Mouse (Mus musculus): ENCODE results near the gene Casp9. TPM values are rescaled to one million over a fixed set of nuclear protein-coding genes. Genes with fewer than 3 reads are reported as not detected.

Gene Casp9
- total RNA-seq, 1 experiment from 2014 or later: 23.4 TPM

- peak; percentile 48 for ATAC-seq (replicated peaks; ENCODE audit: insufficient number of reproducible peaks, low FRiP score, low TSS enrichment, poor library complexity, severe bottlenecking)
Observed at GRCm38 (mm10) chr4:141857422-141857930, 64.1 kb downstream of the Casp9 start.

GRCm38 (mm10) chr4:141858501-141858900 lies 65.1 kb downstream of the Casp9 start:
- ATAC-seq (replicated peaks; ENCODE audit: insufficient number of reproducible peaks, low FRiP score, low TSS enrichment, poor library complexity, severe bottlenecking): no peak

GRCm38 (mm10) chr4:141859351-141859750 lies 65.9 kb downstream of the Casp9 start:
- ATAC-seq (replicated peaks; ENCODE audit: insufficient number of reproducible peaks, low FRiP score, low TSS enrichment, poor library complexity, severe bottlenecking): no peak

- ATAC-seq (replicated peaks; ENCODE audit: insufficient number of reproducible peaks, low FRiP score, low TSS enrichment, poor library complexity, severe bottlenecking): peak; percentile 40
Observed at GRCm38 (mm10) chr4:141860246-141860841, 66.9 kb downstream of the Casp9 start.

GRCm38 (mm10) chr4:141861591-141862295 lies 68.3 kb downstream of the Casp9 start:
- 0 out of 2 replicates have a peak, but pooled peaks have one; percentile 23 for ATAC-seq (replicated peaks; ENCODE audit: insufficient number of reproducible peaks, low FRiP score, low TSS enrichment, poor library complexity, severe bottlenecking)

- no peak for ATAC-seq (replicated peaks; ENCODE audit: insufficient number of reproducible peaks, low FRiP score, low TSS enrichment, poor library complexity, severe bottlenecking)
Observed at GRCm38 (mm10) chr4:141862867-141863266, 69.5 kb downstream of the Casp9 start.

GRCm38 (mm10) chr4:141863726-141864280 lies 70.4 kb downstream of the Casp9 start:
- ATAC-seq (replicated peaks; ENCODE audit: insufficient number of reproducible peaks, low FRiP score, low TSS enrichment, poor library complexity, severe bottlenecking): no peak

GRCm38 (mm10) chr4:141864506-141864905 lies 71.1 kb downstream of the Casp9 start:
- ATAC-seq (replicated peaks; ENCODE audit: insufficient number of reproducible peaks, low FRiP score, low TSS enrichment, poor library complexity, severe bottlenecking): no peak

- no peak for ATAC-seq (replicated peaks; ENCODE audit: insufficient number of reproducible peaks, low FRiP score, low TSS enrichment, poor library complexity, severe bottlenecking)
Observed at GRCm38 (mm10) chr4:141865006-141865405, 71.6 kb downstream of the Casp9 start.

Other genes with a start within 250 kb of the Casp9 start
- gene Fblim1, start 187.5 kb upstream of the Casp9 start, total RNA-seq (2017): not detected in 3 replicates
- gene Tmem82, start 175.0 kb upstream of the Casp9 start, total RNA-seq (2017): not detected in 3 replicates
- not detected in 3 replicates for gene Slc25a34, start 169.8 kb upstream of the Casp9 start, total RNA-seq (2017)
- gene Plekhm2, start 128.7 kb upstream of the Casp9 start, total RNA-seq (2017): 14.4 to 16.5 TPM (median 15.7 TPM) in 3 replicates
- 7.4 TPM in 1 of 3 replicates, not detected in the others for gene Rsc1a1, start 108.0 kb upstream of the Casp9 start, total RNA-seq (2017)
- gene Ddi2, start 70.2 kb upstream of the Casp9 start, total RNA-seq (2017): 31.1 to 45.0 TPM (median 34.8 TPM) in 3 replicates
- not detected in 3 replicates for gene Agmat, start 46.9 kb upstream of the Casp9 start, total RNA-seq (2017)
- 5.1 to 7.6 TPM (median 6.4 TPM) in 3 replicates for gene Dnajc16, start 2.7 kb upstream of the Casp9 start, total RNA-seq (2017)
- gene Cela2a, start 32.5 kb downstream of the Casp9 start, total RNA-seq (2017): not detected in 3 replicates
- gene Ctrc, start 52.7 kb downstream of the Casp9 start, total RNA-seq (2017): not detected in 3 replicates
- gene Efhd2, start 81.3 kb downstream of the Casp9 start, total RNA-seq (2017): 190 to 273 TPM (median 198 TPM) in 3 replicates
- 0.32 to 4.4 TPM (median 0.38 TPM) in 3 replicates for gene Fhad1, start 221.5 kb downstream of the Casp9 start, total RNA-seq (2017)

Measured in monocyte, adult 5-6 weeks (primary cell).